Mouse (Mus musculus) lung, postnatal 0 days (tissue): Measurements from ENCODE around the gene Sec31b.

Source experiments
- CTCF ChIP-seq: IDR thresholded peaks from 2 replicates; pipeline ENCODE4 v1.5.1; 2016; ENCODE audit warnings: antibody characterized with exemption, mild to moderate bottlenecking
- EP300 ChIP-seq: IDR thresholded peaks from 2 replicates; pipeline ENCODE4 v1.6.1; 2016; ENCODE audit warnings: antibody characterized with exemption, mild to moderate bottlenecking, control low read depth

DNA sequence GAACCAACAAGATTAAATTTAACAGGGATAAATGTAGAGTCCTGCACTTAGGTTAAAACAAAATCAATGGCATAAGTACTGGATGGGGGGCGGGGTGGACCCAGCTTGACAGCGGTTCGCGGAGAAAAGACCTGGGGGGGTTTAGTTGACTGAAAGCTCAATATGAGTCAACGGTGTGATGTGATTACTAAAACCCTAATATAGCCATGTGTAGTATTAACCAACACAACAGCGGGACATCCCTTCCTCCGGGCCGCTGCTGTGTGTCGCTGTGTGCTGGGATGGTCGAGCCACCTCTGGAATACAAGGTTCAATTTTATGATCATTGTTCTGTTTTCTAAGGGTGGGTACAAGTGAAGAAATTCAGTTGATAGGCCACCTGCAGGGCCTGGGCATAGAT lies 36.4 kb upstream of the Sec31b start:
- TF ChIP-seq CTCF (no peak), EP300 (no peak)
